Mouse (Mus musculus): Measurements from ENCODE around the gene Cnr2.
"Not testable (repeated sequence)": the region's sequence is repeated elsewhere in the genome, so short reads cannot be mapped to it uniquely, and the experiment has no call there.

The Cnr2 gene

DNA sequence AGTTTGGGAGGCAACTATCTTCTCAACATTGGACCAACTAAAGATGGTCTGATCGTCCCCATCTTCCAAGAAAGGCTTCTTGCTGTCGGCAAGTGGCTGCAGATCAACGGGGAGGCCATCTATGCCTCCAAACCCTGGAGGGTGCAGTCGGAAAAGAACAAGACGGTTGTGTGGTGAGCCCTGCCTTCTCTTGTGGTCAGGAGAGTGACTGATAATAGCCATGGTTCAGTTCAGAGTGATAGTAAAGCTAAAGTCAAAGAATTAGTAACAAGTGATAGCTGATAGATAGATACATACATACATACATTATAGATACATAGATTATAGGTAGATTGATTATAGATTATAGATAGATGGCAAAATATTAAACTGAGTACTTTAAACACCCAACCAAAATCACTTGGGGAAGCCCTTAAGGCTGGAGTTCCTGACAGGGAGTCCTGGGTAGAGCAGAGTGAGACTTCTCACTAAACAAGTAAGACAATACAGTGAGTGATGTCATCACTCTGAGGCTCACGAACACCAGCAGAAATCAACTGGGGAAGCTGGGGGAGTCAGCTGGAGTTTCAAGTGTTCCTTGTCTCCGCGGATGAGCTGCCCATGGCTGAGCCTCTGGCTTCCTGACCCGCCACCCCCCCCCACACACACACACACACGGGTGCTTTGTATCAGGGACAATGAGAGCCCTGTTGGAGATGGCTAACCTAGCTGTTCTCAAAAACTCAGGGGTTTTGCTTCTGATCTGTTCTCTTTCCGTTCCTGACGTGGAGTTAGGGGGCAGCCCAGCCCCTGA is 39.7 kb downstream of the Cnr2 start:
- no peak for DNase-seq (ENCODE audit: low spot score in 2 of 2)

- no peak for DNase-seq (ENCODE audit: low spot score in 2 of 2)
Observed at GRCm38 (mm10) chr4:135935502-135935901, 40.3 kb downstream of the Cnr2 start.

GRCm38 (mm10) chr4:135938858-135939257 is 43.7 kb downstream of the Cnr2 start:
- no peak for DNase-seq (ENCODE audit: low spot score in 2 of 2)

- not testable (repeated sequence) for DNase-seq (ENCODE audit: low spot score in 2 of 2)
Observed at GRCm38 (mm10) chr4:135941026-135941425, 45.8 kb downstream of the Cnr2 start.

- DNase-seq (ENCODE audit: low spot score in 2 of 2) = no peak
Observed at GRCm38 (mm10) chr4:135942193-135942592, 47.0 kb downstream of the Cnr2 start.

- DNase-seq (ENCODE audit: low spot score in 2 of 2) = no peak
Observed at GRCm38 (mm10) chr4:135943389-135943788, 48.2 kb downstream of the Cnr2 start.

DNA sequence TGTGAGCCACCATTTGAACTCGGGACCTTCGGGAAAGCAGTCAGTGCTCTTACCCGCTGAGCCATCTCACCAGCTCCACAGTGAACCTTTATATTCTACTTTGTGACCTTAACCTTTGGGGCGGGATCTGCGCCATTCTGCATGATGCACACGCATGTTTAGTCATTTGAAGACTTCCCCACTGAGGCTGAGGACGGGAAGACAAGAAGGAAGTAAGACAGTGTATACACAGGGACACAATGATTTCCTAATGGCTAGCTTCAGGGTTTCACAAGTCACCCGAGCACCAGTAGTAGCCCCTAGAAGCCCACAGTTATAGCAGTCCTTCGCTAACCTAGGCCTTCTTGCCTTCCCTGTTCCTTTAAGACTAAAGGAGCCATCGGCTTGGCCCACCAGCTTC is 50.5 kb downstream of the Cnr2 start:
- no peak for DNase-seq (ENCODE audit: low spot score in 2 of 2)

DNA sequence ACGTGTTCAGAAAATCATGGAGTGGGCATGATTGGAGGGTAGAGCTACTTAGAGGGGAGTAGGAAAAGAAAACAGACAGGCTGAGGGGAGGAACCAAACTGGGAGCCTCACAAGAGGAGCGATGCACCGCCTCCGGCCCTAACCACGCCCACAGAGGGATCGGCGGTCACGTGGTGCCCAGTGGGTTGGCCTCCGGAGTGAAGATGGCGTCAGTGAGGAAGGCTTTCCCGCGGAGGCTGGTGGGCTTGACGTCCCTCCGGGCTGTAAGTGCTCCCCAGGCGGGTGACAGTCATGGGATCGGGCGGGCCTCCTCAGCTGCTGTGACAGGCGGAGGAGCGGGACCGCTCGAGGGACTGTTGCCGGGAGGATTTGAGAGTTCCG is 51.1 kb downstream of the Cnr2 start, which contains the start of gene Hmgcl:
Gene Hmgcl, plus strand, starts transcription at position 171 of the 381 bp plus-strand sequence.
- peak; percentile 86 to 89 for DNase-seq (ENCODE audit: low spot score in 2 of 2)

DNA sequence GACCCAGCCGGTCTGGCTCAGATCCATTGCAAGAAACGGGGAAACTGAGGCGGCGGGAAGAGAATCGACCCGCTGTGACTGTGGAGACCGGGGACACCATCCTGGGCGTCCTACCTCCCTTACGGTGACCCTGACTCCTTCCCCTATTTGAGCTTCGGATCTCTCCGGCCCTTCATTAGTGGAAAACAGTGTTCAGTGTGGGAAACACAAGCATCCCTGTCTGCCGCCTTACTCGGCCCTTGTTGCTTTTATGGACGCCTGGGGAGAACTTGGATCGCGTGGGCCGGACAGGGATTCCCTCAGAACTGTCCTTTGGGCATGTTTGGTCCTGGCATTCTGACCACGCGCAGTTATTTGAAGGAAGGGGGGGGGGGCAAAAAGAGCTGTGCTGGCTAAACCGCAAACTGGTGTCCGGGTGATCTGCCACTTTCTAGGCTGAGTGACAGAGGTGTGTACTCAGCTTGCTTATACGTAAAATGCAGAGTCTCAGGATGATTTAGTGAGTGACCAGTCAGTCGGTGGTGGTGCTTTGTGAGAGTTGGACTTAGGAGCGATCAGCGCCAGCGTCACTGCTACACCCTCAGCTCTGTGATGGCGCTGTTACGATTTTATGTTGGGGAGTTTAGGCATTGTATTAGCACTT is 51.6 kb downstream of the Cnr2 start:
- no peak for DNase-seq (ENCODE audit: low spot score in 2 of 2)

GRCm38 (mm10) chr4:135948142-135948541 is 52.9 kb downstream of the Cnr2 start:
- DNase-seq (ENCODE audit: low spot score in 2 of 2) = no peak

DNA sequence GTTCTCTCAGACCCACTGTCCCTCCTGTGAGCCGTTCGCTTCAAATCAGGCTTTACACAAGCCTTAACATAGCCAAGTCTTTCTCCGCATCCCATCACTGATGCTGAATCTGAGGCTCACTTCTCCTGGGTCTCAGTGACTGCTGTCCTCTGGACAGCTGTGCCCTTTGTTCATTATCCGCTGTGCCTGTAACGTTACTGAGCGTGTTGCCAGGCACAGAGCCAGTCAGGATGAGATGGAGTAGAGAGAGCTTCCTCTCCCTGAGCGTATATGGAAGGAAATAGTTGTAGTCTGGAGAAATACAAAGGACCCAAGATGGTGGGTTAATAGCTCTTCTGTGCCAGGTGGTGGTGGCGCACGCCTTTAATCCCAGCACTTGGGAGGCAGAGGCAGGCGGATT is 54.3 kb downstream of the Cnr2 start:
- no peak for DNase-seq (ENCODE audit: low spot score in 2 of 2)

DNA sequence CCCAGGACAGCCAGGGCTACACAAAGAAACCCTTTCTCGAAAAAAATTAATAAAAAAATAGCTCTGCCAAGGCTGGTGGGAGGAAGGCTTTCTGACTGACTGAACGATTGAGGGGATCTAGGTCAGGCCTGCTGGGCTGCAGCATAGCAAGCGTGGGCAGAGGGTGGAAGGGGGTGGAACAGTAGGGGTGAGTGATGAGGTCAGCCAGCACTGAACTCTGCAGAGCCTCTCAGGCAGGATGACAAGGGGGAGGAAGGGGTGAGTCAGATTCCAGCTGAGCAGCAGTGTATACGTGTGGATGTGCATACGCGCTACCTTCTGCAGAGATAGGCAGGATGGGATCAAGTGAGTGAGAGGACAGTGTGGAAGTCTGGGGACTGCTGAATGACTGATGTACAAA is 54.7 kb downstream of the Cnr2 start:
- no peak for DNase-seq (ENCODE audit: low spot score in 2 of 2)

DNA sequence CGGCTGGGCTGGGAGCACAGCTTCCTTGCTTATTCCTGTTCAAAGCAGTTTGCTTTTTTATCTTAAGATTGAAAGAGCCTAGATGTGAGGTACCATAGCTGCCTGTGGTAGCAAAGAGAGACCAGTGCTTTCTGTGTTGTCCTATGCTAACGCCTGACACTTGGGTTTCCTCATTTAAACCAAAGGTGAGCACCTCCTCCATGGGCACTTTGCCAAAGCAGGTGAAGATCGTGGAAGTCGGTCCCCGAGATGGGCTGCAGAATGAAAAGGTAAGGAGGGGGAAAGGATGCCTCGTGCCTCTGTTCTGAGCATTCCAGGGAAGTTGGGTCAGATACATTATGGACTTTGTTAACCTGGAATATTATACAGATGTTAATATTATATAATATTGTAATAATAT is 55.2 kb downstream of the Cnr2 start:
- no peak for DNase-seq (ENCODE audit: low spot score in 2 of 2)

GRCm38 (mm10) chr4:135951505-135951904 is 56.3 kb downstream of the Cnr2 start:
- no peak for DNase-seq (ENCODE audit: low spot score in 2 of 2)

- DNase-seq (ENCODE audit: low spot score in 2 of 2) = no peak
Observed at GRCm38 (mm10) chr4:135953179-135953578, 58.0 kb downstream of the Cnr2 start.

- peak; percentile 67 to 74 for DNase-seq (ENCODE audit: low spot score in 2 of 2)
Observed at GRCm38 (mm10) chr4:135954241-135954640, 59.0 kb downstream of the Cnr2 start.

GRCm38 (mm10) chr4:135955886-135956285 is 60.7 kb downstream of the Cnr2 start:
- no peak for DNase-seq (ENCODE audit: low spot score in 2 of 2)

- DNase-seq (ENCODE audit: low spot score in 2 of 2) = no peak
Observed at GRCm38 (mm10) chr4:135958354-135958753, 63.2 kb downstream of the Cnr2 start.

- DNase-seq (ENCODE audit: low spot score in 2 of 2) = peak; percentile 77 to 79
Observed at GRCm38 (mm10) chr4:135960717-135961116, 65.5 kb downstream of the Cnr2 start.

GRCm38 (mm10) chr4:135961709-135962108 is 66.5 kb downstream of the Cnr2 start:
- no peak for DNase-seq (ENCODE audit: low spot score in 2 of 2)

GRCm38 (mm10) chr4:135962198-135962597 is 67.0 kb downstream of the Cnr2 start:
- no peak for DNase-seq (ENCODE audit: low spot score in 2 of 2)

- DNase-seq (ENCODE audit: low spot score in 2 of 2) = no peak
Observed at GRCm38 (mm10) chr4:135962946-135963345, 67.8 kb downstream of the Cnr2 start.

- DNase-seq (ENCODE audit: low spot score in 2 of 2) = peak; percentile 81 to 93
Observed at GRCm38 (mm10) chr4:135963457-135964193, 68.4 kb downstream of the Cnr2 start, which contains the start of gene Gale. TSS of gene Gale (plus strand) at chr4:135963727.

Data from frontal cortex, postnatal 25 days (tissue).